Mouse (Mus musculus) kidney, embryonic 16.5 days (tissue): ENCODE measurements at regions not wholly inside any gene's neighbourhood (a gene's known extent, or its start where the extent isn't known, plus 50 kb on each side); places are given as distances from the start of the nearest gene placed in this dataset.

ENCODE experiments used
- ATAC-seq: fragments of 200-750 bp; cut with Nextera tagmentation; 2 replicates; pipeline ENCODE4 v1.8.0; 2017; ENCODE audit warnings: moderate TSS enrichment; ENCODE audit not compliant: low FRiP score, low TSS enrichment
- H3K27ac ChIP-seq: fragments of 300-500 bp; sonication (generic); 2 replicates; pipeline ENCODE4 v1.5.1; 2014; ENCODE audit warnings: low read length
- H3K27me3 ChIP-seq: fragments of 300-500 bp; sonication (generic); 2 replicates; pipeline ENCODE4 v1.6.1; 2014; ENCODE audit warnings: low read length, control low read depth, mixed read lengths; ENCODE audit not compliant: insufficient read depth
- H3K36me3 ChIP-seq: fragments of 300-500 bp; sonication (generic); 2 replicates; pipeline ENCODE4 v1.6.1; 2014; ENCODE audit warnings: low read length, control low read depth, mixed read lengths; ENCODE audit not compliant: insufficient read depth
- H3K4me1 ChIP-seq: fragments of 300-500 bp; sonication (generic); 2 replicates; pipeline ENCODE4 v1.6.1; 2014; ENCODE audit warnings: low read length, control low read depth, mixed read lengths; ENCODE audit not compliant: insufficient read depth
- H3K4me2 ChIP-seq: fragments of 300-500 bp; sonication (generic); replicated peaks from 2 replicates; pipeline ENCODE4 v1.6.1; 2014; ENCODE audit warnings: low read depth, low read length
- H3K4me3 ChIP-seq: fragments of 300-500 bp; sonication (generic); 2 replicates; pipeline ENCODE4 v1.5.1; 2014; ENCODE audit warnings: mild to moderate bottlenecking, low read length
- H3K9ac ChIP-seq: fragments of 300-500 bp; sonication (generic); replicated peaks from 2 replicates; pipeline ENCODE4 v1.6.1; 2014; ENCODE audit warnings: low read length
- H3K9me3 ChIP-seq: fragments of 300-500 bp; sonication (generic); 2 replicates; pipeline ENCODE4 v1.6.1; 2016; ENCODE audit warnings: low read length, control low read depth
- WGBS: fragments of 180-500 bp; shearing (Covaris S2); extraction: QIAGEN DNeasy Blood & Tissue Kit; methylation state at CpG from one replicate; pipeline ENCODE4 v1.1.7; 2014; 5-methylcytosine and 5-hydroxymethylcytosine counted together

- WGBS, result 87% methylated on average over 10 of the region's 10 CpGs
- no peaks in the 10 kb centered on the region for H3K4me1 ChIP-seq
- H3K4me3 ChIP-seq, result no peak overlapping the region
- no peak overlapping the region for H3K4me2 ChIP-seq
- H3K27ac ChIP-seq, result no peak overlapping the region
- no peaks in the 10 kb centered on the region for H3K27me3 ChIP-seq
- no peaks in the 10 kb centered on the region for H3K36me3 ChIP-seq
- ATAC-seq, result no peak
- H3K9me3 ChIP-seq, result no peaks in the 10 kb centered on the region
- no peak overlapping the region for H3K9ac ChIP-seq
Measured at GRCm38 (mm10) chr1:186860608-186861444, 106.4 kb upstream of the D1Pas1 start.

- H3K4me2 ChIP-seq, result no peak overlapping the region
- H3K36me3 ChIP-seq, result no peaks in the 10 kb centered on the region
- no peak for ATAC-seq
- WGBS, result 91% methylated on average over 21 of the region's 21 CpGs
- no peak overlapping the region for H3K9ac ChIP-seq
- H3K4me3 ChIP-seq, result no peak overlapping the region
- no peaks in the 10 kb centered on the region for H3K27me3 ChIP-seq
- H3K4me1 ChIP-seq, result no peaks in the 10 kb centered on the region
- no peaks in the 10 kb centered on the region for H3K9me3 ChIP-seq
- no peak overlapping the region for H3K27ac ChIP-seq
Measured at GRCm38 (mm10) chr1:186858285-186858684, 108.9 kb upstream of the D1Pas1 start.

GRCm38 (mm10) chr1:186855474-186856036 lies 106.4 kb upstream of the Rrp15 start:
- WGBS, result 63% methylated on average over 3 of the region's 3 CpGs
- Histone ChIP-seq H3K27me3 (no peaks in the 10 kb centered on the region), H3K4me2 (no peak overlapping the region), H3K27ac (no peak overlapping the region), H3K4me1 (no peaks in the 10 kb centered on the region), H3K36me3 (no peaks in the 10 kb centered on the region), H3K4me3 (no peak overlapping the region), H3K9me3 (no peaks in the 10 kb centered on the region), H3K9ac (no peak overlapping the region)
- ATAC-seq, result no peak

GRCm38 (mm10) chr1:186845256-186845655 lies 96.1 kb upstream of the Rrp15 start:
- H3K36me3 ChIP-seq, result no peaks in the 10 kb centered on the region
- H3K27me3 ChIP-seq, result peaks cover 12% of the 10 kb centered on the region; the same call in 1 of the 2 replicates
- no peaks in the 10 kb centered on the region for H3K9me3 ChIP-seq
- H3K27ac ChIP-seq, result no peak overlapping the region
- 85% methylated on average over 7 of the region's 7 CpGs for WGBS
- no peak overlapping the region for H3K4me2 ChIP-seq
- H3K4me3 ChIP-seq, result no peak overlapping the region
- no peak for ATAC-seq
- no peak overlapping the region for H3K9ac ChIP-seq
- H3K4me1 ChIP-seq, result no peaks in the 10 kb centered on the region

- ATAC-seq, result 0 out of 2 replicates have a peak, but pooled peaks have one; percentile 39
- peak overlapping the region; percentile 59 for H3K4me2 ChIP-seq
- peak overlapping the region; percentile 40 for H3K9ac ChIP-seq
- no peaks in the 10 kb centered on the region for H3K9me3 ChIP-seq
- H3K27me3 ChIP-seq, result peaks cover 50% of the 10 kb centered on the region
- peaks cover 14% of the 10 kb centered on the region for H3K4me1 ChIP-seq
- no peaks in the 10 kb centered on the region for H3K36me3 ChIP-seq
- under 1% methylated on average over 43 of the region's 43 CpGs for WGBS
- H3K27ac ChIP-seq, result no peak overlapping the region
- H3K4me3 ChIP-seq, result peak overlapping the region; percentile 37
Measured at GRCm38 (mm10) chr1:186833896-186834800, 85.0 kb upstream of the Rrp15 start.

- Histone ChIP-seq H3K4me3 (peak overlapping the region; percentile 37), H3K9me3 (no peaks in the 10 kb centered on the region), H3K27ac (no peak overlapping the region), H3K4me2 (peak overlapping the region; percentile 59), H3K27me3 (peaks cover 52% of the 10 kb centered on the region), H3K4me1 (peaks cover 14% of the 10 kb centered on the region), H3K36me3 (no peaks in the 10 kb centered on the region), H3K9ac (peak overlapping the region; percentile 40)
- 3% methylated on average over 17 of the region's 17 CpGs for WGBS
- peak; percentile 51; the same call in 1 of the 2 replicates for ATAC-seq
Measured at GRCm38 (mm10) chr1:186833441-186833895, 84.3 kb upstream of the Rrp15 start.

GRCm38 (mm10) chr1:186827773-186828172 lies 78.6 kb upstream of the Rrp15 start:
- H3K9me3 ChIP-seq, result no peaks in the 10 kb centered on the region
- no peak overlapping the region for H3K9ac ChIP-seq
- WGBS, result 22% methylated on average over 3 of the region's 3 CpGs
- H3K4me1 ChIP-seq, result no peaks in the 10 kb centered on the region
- H3K27ac ChIP-seq, result no peak overlapping the region
- H3K36me3 ChIP-seq, result no peaks in the 10 kb centered on the region
- ATAC-seq, result no peak
- H3K27me3 ChIP-seq, result peaks cover 25% of the 10 kb centered on the region
- H3K4me2 ChIP-seq, result no peak overlapping the region
- H3K4me3 ChIP-seq, result no peak overlapping the region

- Histone ChIP-seq H3K36me3 (no peaks in the 10 kb centered on the region), H3K27ac (no peak overlapping the region), H3K4me2 (peak overlapping the region; percentile 43), H3K27me3 (no peaks in the 10 kb centered on the region), H3K9me3 (no peaks in the 10 kb centered on the region; the same call in 1 of the 2 replicates), H3K9ac (no peak overlapping the region), H3K4me1 (no peaks in the 10 kb centered on the region), H3K4me3 (0 out of 2 replicates have a peak overlapping the region, but pooled peaks have one; percentile 7)
- WGBS, result 50% methylated on average over 19 of the region's 19 CpGs
- no peak for ATAC-seq
Measured at GRCm38 (mm10) chr1:186808192-186808960, 59.2 kb upstream of the Rrp15 start.

GRCm38 (mm10) chr1:186804451-186804850 lies 55.3 kb upstream of the Rrp15 start:
- H3K9ac ChIP-seq, result no peak overlapping the region
- WGBS, result 78% methylated on average over 5 of the region's 5 CpGs
- no peaks in the 10 kb centered on the region for H3K36me3 ChIP-seq
- no peak overlapping the region for H3K4me3 ChIP-seq
- H3K9me3 ChIP-seq, result no peaks in the 10 kb centered on the region
- ATAC-seq, result no peak
- no peaks in the 10 kb centered on the region for H3K4me1 ChIP-seq
- no peak overlapping the region for H3K27ac ChIP-seq
- no peak overlapping the region for H3K4me2 ChIP-seq
- H3K27me3 ChIP-seq, result no peaks in the 10 kb centered on the region
